Mouse (Mus musculus) frontal cortex, postnatal 36 days (tissue): ENCODE results near the gene Olfr665.
"Not testable (repeated sequence)": the region's sequence is repeated elsewhere in the genome, so short reads cannot be mapped to it uniquely, and the experiment has no call there.

Experiments
- DNase-seq, 2 experiments: peaks; one replicate each; pipeline ENCODE4 v3.0.0; 2022; ENCODE audit warnings: low spot score in 2 of 2

The Olfr665 gene

GRCm38 (mm10) chr7:104877731-104878130 lies at the start of gene Olfr665:
Gene Olfr665 (plus strand): TSS chr7:104878031.
- no peak for DNase-seq

GRCm38 (mm10) chr7:104842503-104842902 lies 35.3 kb upstream of the Olfr665 start, which contains the start of gene Usp17lb:
Gene Usp17lb (minus strand): TSS chr7:104842603.
- no peak for DNase-seq

DNA sequence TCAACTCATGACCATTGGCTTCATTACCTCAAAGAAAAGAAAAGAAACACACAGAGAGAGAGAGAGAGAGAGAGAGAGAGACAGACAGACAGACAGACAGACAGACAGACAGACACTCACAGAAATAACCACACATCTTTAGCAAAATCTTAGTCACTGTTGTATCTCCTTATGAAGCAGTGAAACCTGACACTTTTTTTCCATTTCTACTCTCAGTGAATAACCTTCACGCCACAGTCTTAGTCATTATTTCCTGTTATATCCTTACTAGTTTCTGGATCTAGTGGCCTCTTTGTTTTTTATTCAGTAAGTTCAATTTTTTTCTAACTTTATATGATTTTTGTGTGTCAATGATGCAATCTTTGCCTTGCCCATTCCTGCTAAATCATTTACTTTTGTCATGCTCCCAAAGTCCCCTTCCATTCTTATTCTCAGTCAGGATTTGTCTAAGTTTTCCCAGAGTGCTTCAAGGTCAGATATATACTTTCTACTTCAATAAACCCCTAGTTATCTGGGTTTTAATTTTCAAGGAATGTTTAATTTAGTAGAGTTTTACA lies 34.0 kb upstream of the Olfr665 start:
- no peak for DNase-seq

DNA sequence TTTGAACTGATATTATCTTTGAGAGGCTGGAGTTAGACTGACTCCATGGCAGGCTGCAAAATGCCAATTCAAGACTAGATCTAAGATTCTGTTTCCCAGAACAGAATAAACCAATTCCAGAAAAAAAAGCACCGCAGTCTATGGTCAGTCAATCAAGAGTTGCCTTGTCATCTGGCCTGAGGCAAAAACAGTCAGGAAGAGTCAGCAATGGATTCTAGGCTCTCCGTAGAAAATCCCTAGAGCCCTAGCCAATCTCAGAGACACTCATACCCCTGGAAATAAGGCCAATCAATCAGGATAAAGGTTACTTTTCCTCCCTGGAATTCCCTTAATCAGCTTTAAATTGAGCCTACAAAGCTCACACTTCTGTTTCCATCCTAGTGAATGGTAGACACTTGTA lies 26.3 kb upstream of the Olfr665 start:
- DNase-seq: not testable (repeated sequence)

DNA sequence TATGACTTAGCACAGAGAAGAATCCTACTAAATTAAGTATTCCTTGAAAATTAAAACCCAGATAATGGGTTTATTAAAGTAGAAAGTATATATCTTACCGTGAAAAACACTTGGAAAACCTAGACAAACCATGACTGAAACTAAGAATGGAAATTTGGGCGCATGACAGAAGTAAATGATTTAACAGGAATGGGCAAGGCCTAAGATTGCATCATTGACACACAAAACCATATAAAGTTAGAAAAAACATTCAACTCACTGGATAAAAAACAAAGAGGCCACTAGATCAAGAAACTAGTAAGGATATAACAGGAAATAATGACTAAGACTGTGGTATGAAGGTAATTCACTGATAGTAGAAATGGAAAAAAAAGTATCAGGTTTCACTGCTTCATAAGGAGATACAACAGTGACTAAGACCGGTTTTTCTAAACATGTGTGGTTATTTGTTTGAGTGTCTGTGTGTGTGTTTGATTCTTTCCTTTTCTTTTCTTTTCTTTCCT lies 22.5 kb upstream of the Olfr665 start:
- DNase-seq: no peak

DNA sequence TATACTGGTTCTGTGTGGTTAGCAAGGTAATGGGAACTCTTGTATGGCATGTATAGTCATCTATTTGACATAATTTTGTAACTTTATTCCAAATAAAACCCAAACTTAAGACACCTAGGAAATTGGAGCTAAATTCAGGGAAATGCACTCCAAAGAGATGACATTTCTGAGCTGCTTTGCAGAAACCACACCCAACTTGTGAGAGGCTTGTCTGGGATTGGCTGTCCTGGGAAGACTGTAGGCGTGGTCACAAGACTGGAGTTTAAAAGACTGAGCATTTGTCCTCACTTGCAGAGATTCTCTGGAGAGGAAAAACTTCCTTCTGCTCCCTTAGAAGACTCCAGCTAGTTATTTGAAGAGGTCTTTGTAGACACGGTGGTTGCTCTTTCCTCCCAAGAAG lies 21.1 kb upstream of the Olfr665 start, which contains the start of gene Usp17la:
TSS of gene Usp17la (plus strand) at position 301 of the 400 bp plus-strand sequence.
- DNase-seq: not testable (repeated sequence)

GRCm38 (mm10) chr7:104857683-104858082 lies 20.1 kb upstream of the Olfr665 start:
- DNase-seq: no peak

GRCm38 (mm10) chr7:104861381-104861780 lies 16.4 kb upstream of the Olfr665 start:
- no peak for DNase-seq

- no peak for DNase-seq
Measured at GRCm38 (mm10) chr7:104895852-104896251, 18.0 kb downstream of the Olfr665 start, which contains the start of gene Olfr666. Gene Olfr666 (minus strand): TSS chr7:104895952.

DNA sequence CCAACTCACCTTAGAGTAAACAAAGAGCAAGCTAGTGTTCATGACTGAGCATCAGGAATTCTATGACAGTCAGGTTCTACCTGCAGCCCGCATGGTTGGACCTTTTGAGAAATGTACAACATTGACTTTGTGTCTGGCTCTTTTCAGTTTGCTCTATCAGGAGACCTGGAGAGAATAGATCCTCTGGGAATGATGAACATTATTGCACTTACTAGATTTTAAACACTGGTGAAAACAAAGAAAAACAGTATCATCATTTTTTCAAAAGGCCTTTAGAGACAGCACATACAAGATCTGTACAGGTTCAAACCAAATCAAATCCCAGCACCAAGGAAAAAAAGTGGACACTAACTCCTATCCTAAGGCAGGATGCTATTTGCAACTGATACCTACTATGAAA lies 43.6 kb downstream of the Olfr665 start, which contains the start of gene Olfr667:
TSS of gene Olfr667 (minus strand) at position 101 of the 400 bp plus-strand sequence.
- DNase-seq: no peak

DNA sequence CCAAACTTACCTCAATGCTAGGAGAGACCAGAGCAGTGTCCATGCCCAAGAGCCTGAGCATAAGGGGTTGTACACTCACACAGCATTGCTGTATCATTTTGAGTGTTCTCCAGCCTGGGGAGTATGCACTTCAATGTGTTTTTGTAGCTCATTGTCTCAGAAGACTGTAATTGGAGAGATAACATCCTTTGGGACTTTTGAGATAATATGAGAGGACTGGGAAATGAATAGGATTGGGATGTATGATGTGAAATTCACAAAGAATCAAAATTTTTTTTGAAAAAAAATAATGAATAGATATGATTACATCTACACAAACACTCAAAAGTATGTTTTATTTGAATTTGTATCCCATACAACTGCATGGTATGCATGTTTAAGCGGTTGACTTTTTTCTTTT lies 50.1 kb downstream of the Olfr665 start, which contains the start of gene Olfr668:
TSS of gene Olfr668 (minus strand) at position 101 of the 400 bp plus-strand sequence.
- no peak for DNase-seq
